Mouse (Mus musculus) mature B cell (primary cell): ENCODE data around the gene Syngr4.

Source experiments
- in situ Hi-C: fragments of 300-500 bp; cut with MboI; formaldehyde crosslinking; loops from 2 replicates; pipeline ENCODE4 v1.14.3; 2019

Gene Syngr4

GRCm38 (mm10) chr7:45869787-45870186 is 26.7 kb downstream of the Syngr4 start:
- in situ Hi-C loops = loop anchor here (5.0 kb wide), 1 partner anchor 53 kb away; the partner anchor contains the start of genes Ccdc114 and Emp3

GRCm38 (mm10) chr7:45869107-45869670 is 27.3 kb downstream of the Syngr4 start:
- in situ Hi-C loops = no loop called here

- in situ Hi-C loops = no loop called here
These were observed 28.6 kb downstream of the Syngr4 start for GRCm38 (mm10) chr7:45867871-45868270.

GRCm38 (mm10) chr7:45865925-45866910 is 30.3 kb downstream of the Syngr4 start:
- in situ Hi-C loops = no loop called here

GRCm38 (mm10) chr7:45864435-45864834 is 32.1 kb downstream of the Syngr4 start:
- in situ Hi-C loops = no loop called here

- in situ Hi-C loops = no loop called here
These were observed 33.7 kb downstream of the Syngr4 start for GRCm38 (mm10) chr7:45862804-45863203.

- in situ Hi-C loops = no loop called here
These were observed 37.5 kb downstream of the Syngr4 start for GRCm38 (mm10) chr7:45859008-45859407.

- in situ Hi-C loops = no loop called here
These were observed 39.3 kb downstream of the Syngr4 start for GRCm38 (mm10) chr7:45856950-45857901.

GRCm38 (mm10) chr7:45853089-45853488 is 43.4 kb downstream of the Syngr4 start:
- in situ Hi-C loops = no loop called here

- in situ Hi-C loops = no loop called here
These were observed 45.9 kb downstream of the Syngr4 start for GRCm38 (mm10) chr7:45850661-45851060.

GRCm38 (mm10) chr7:45848447-45849027 is 48.0 kb downstream of the Syngr4 start:
- in situ Hi-C loops = no loop called here

GRCm38 (mm10) chr7:45842950-45843744 is 53.4 kb downstream of the Syngr4 start:
- in situ Hi-C loops = no loop called here
